Mouse (Mus musculus) limb, embryonic 13.5 days (tissue): ENCODE measurements around the gene Tpo. TPM values are rescaled to one million over a fixed set of nuclear protein-coding genes. Genes with fewer than 3 reads are reported as not detected.

Source experiments
- ATAC-seq: fragments of 200-750 bp; cut with Nextera tagmentation; 2 replicates; pipeline ENCODE4 v1.8.0; 2017; ENCODE audit warnings: low read depth, moderate number of reproducible peaks, moderate TSS enrichment; ENCODE audit not compliant: low FRiP score
- H3K27ac ChIP-seq: fragments of 300-500 bp; sonication (generic); 2 replicates; pipeline ENCODE4 v1.5.1; 2015; ENCODE audit warnings: inconsistent platforms, mild to moderate bottlenecking, moderate library complexity
- H3K27me3 ChIP-seq: fragments of 300-500 bp; sonication (generic); 2 replicates; pipeline ENCODE4 v1.6.1; 2015; ENCODE audit warnings: mild to moderate bottlenecking, inconsistent platforms
- H3K36me3 ChIP-seq: fragments of 300-500 bp; sonication (generic); 2 replicates; pipeline ENCODE4 v1.6.1; 2015; ENCODE audit warnings: inconsistent platforms, mild to moderate bottlenecking, moderate library complexity
- H3K4me1 ChIP-seq: fragments of 300-500 bp; sonication (generic); 2 replicates; pipeline ENCODE4 v1.6.1; 2015; ENCODE audit warnings: inconsistent platforms
- H3K4me2 ChIP-seq: fragments of 300-500 bp; sonication (generic); replicated peaks from 2 replicates; pipeline ENCODE4 v1.6.1; 2015; ENCODE audit warnings: inconsistent platforms, mild to moderate bottlenecking, moderate library complexity
- H3K4me3 ChIP-seq: fragments of 300-500 bp; sonication (generic); 2 replicates; pipeline ENCODE4 v1.5.1; 2015; ENCODE audit warnings: moderate library complexity, mild to moderate bottlenecking, inconsistent platforms
- H3K9ac ChIP-seq: fragments of 300-500 bp; sonication (generic); 2 replicates; pipeline ENCODE4 v1.6.1; 2015; ENCODE audit warnings: mild to moderate bottlenecking, inconsistent platforms
- H3K9me3 ChIP-seq: fragments of 300-500 bp; sonication (generic); 2 replicates; pipeline ENCODE4 v1.6.1; 2016; ENCODE audit warnings: inconsistent platforms
- WGBS: fragments of 180-500 bp; shearing (Covaris S2); methylation state at CpG from one replicate; pipeline ENCODE4 v1.1.7; 2015; 5-methylcytosine and 5-hydroxymethylcytosine counted together
- polyA plus RNA-seq: library from polyadenylated mRNA; unstranded; fragments of >200 nt; fragmentation: Nextera tagmentation; extraction: Ambion mirVana; gene quantifications from 2 replicates; pipeline ENCODE4 v1.2.1, GENCODE M21; 2015

Gene Tpo
- not detected in 2 replicates for polyA plus RNA-seq

- no peak within 1 kb of the TSS for H3K4me3 ChIP-seq
- H3K4me2 ChIP-seq, result no peak within 1 kb of the TSS
- H3K27ac ChIP-seq, result no peak within 1 kb of the TSS
- no peaks in the 10 kb centered on the region for H3K9me3 ChIP-seq
- H3K27me3 ChIP-seq, result no peaks in the 10 kb centered on the region; the same call in 1 of the 2 replicates
- H3K9ac ChIP-seq, result no peak within 1 kb of the TSS
- H3K36me3 ChIP-seq, result no peaks in the 10 kb centered on the region
- WGBS, result 82% methylated on average over 4 of the region's 4 CpGs
- no peak for ATAC-seq
- no peaks in the 10 kb centered on the region for H3K4me1 ChIP-seq
These were observed at the start of gene Tpo for GRCm38 (mm10) chr12:30132524-30132923. TSS of gene Tpo (minus strand) at chr12:30132624.

DNA sequence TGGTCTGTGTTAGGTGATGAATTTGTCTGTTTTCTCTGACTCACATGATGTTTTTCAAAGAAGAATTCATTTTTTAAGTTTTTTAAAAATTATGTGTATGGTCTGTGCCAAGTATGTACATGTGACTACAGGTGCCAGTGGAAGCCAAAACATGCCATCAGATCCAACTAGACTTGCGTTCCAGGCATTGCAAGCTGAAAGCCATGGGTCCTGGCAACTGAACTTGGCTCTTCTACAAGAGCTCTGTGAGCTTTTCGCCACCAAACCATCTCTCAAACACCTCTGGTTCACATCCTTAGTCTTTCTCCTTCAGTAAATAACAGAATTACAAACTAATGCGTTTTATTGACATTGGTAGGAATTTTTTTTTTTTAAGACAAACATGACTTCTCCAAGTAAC lies 49.3 kb upstream of the Tpo start:
- Histone ChIP-seq H3K4me2 (no peak overlapping the region), H3K36me3 (no peaks in the 10 kb centered on the region), H3K4me1 (no peaks in the 10 kb centered on the region), H3K27me3 (no peaks in the 10 kb centered on the region), H3K9ac (no peak overlapping the region), H3K27ac (no peak overlapping the region), H3K4me3 (no peak overlapping the region), H3K9me3 (no peaks in the 10 kb centered on the region)
- WGBS, result 85% methylated on average over 3 of the region's 3 CpGs
- no peak for ATAC-seq

- Histone ChIP-seq H3K4me2 (no peak overlapping the region), H3K27ac (no peak overlapping the region), H3K9me3 (no peaks in the 10 kb centered on the region), H3K9ac (no peak overlapping the region), H3K4me1 (no peaks in the 10 kb centered on the region), H3K4me3 (no peak overlapping the region), H3K36me3 (no peaks in the 10 kb centered on the region), H3K27me3 (no peaks in the 10 kb centered on the region)
- WGBS, result 89% methylated on average over 1 of the region's 1 CpGs
- no peak for ATAC-seq
These were observed 47.2 kb upstream of the Tpo start for GRCm38 (mm10) chr12:30179623-30180022.

DNA sequence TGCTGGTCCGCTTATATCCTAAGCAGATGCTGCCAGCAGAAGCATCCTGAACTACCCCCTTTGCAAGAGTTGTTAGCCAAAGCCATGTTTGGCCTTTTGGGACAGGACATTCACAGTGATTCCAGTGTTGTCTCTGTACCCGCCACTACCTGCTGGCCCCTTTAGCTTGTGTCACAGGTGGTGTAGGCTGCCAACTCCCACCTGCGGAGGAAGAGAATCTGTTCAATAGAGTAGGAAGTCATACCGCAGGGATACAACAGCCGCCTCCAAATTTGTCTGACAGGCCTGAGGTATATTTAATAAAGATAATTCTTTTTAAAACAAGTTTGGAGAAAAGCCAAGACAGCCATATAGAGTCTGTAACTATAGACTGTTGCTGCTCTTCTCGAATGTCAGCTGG lies 45.5 kb upstream of the Tpo start:
- Histone ChIP-seq H3K4me3 (no peak overlapping the region), H3K9ac (no peak overlapping the region), H3K9me3 (no peaks in the 10 kb centered on the region), H3K27ac (no peak overlapping the region), H3K27me3 (no peaks in the 10 kb centered on the region), H3K4me1 (no peaks in the 10 kb centered on the region), H3K4me2 (no peak overlapping the region), H3K36me3 (no peaks in the 10 kb centered on the region)
- ATAC-seq, result no peak
- WGBS, result 80% methylated on average over 6 of the region's 6 CpGs

DNA sequence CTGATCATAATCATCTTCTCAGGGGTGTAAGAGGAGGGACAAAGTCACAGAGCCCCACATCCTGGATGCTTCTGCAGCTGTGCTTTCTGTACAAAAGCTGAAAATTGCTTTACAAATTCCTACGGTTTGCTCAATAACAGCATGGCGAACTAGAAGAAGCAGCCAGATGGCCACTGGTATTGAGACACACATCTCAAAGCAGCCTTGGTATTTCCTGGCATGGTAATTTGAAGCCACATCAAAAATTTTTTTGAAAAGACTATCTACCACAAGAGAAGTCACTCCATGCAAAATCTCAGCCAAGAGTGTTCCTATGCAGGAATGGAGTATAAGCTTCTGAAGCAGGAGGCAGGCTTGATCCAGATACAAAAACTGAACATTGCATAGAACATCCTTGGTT lies 45.1 kb upstream of the Tpo start:
- H3K4me1 ChIP-seq, result no peaks in the 10 kb centered on the region
- ATAC-seq, result no peak
- 75% methylated on average over 2 of the region's 2 CpGs for WGBS
- H3K27me3 ChIP-seq, result no peaks in the 10 kb centered on the region
- H3K36me3 ChIP-seq, result no peaks in the 10 kb centered on the region
- H3K4me2 ChIP-seq, result no peak overlapping the region
- H3K4me3 ChIP-seq, result no peak overlapping the region
- no peaks in the 10 kb centered on the region for H3K9me3 ChIP-seq
- no peak overlapping the region for H3K9ac ChIP-seq
- H3K27ac ChIP-seq, result no peak overlapping the region

DNA sequence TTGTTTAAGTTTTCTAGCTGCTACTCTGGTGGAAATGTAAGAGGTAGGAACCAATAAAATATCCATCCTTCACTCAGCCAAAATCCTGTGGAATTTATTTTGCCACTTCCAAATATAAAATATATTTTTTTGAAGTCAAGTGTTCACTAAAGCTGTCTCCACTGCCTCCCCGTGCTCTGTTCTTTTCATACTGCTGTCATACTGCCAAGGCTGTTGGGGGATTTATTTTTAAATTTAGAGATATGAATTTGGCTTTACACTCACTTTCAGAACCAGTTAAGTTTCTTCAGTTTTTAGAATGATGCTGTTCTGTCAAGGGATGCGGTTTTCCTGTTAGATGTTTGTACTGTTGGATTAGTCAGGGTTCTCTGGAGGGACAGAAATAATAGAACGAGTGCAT lies 36.1 kb upstream of the Tpo start:
- H3K36me3 ChIP-seq, result no peaks in the 10 kb centered on the region
- H3K4me2 ChIP-seq, result no peak overlapping the region
- H3K4me3 ChIP-seq, result no peak overlapping the region
- no peaks in the 10 kb centered on the region for H3K4me1 ChIP-seq
- H3K9ac ChIP-seq, result no peak overlapping the region
- 61% methylated on average over 3 of the region's 3 CpGs for WGBS
- no peaks in the 10 kb centered on the region for H3K27me3 ChIP-seq
- ATAC-seq, result no peak
- H3K9me3 ChIP-seq, result no peaks in the 10 kb centered on the region
- H3K27ac ChIP-seq, result no peak overlapping the region

GRCm38 (mm10) chr12:30164538-30164937 lies 32.1 kb upstream of the Tpo start:
- Histone ChIP-seq H3K27ac (no peak overlapping the region), H3K4me1 (0 out of 2 replicates have a peak, but pooled peaks cover 6% of the 10 kb centered on the region), H3K4me3 (no peak overlapping the region), H3K4me2 (no peak overlapping the region), H3K27me3 (no peaks in the 10 kb centered on the region), H3K9ac (no peak overlapping the region), H3K9me3 (no peaks in the 10 kb centered on the region), H3K36me3 (no peaks in the 10 kb centered on the region)
- 78% methylated on average over 5 of the region's 5 CpGs for whole genome bisulfite sequencing
- ATAC-seq, result no peak

DNA sequence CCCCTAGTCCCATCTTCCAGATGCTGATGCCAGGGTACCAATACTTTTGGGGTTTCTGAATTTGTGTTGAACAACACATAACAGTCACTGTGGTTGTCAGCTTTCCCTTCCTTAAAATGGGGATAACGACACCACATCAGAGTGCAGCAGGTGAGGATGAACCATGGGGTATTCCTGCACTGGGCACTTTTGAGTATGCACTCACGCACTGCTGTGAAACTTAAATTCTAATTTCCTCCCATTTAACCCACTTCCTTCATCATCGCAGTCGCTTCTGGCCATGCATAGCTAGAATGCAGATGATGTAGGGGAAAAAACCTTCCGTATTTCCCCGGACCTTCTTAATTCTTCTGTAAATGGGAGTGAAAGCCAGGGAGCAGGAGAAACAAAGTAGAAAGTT lies 31.6 kb upstream of the Tpo start:
- Histone ChIP-seq H3K4me2 (no peak overlapping the region), H3K4me3 (no peak overlapping the region), H3K27me3 (no peaks in the 10 kb centered on the region), H3K9ac (no peak overlapping the region), H3K36me3 (no peaks in the 10 kb centered on the region), H3K9me3 (no peaks in the 10 kb centered on the region), H3K4me1 (0 out of 2 replicates have a peak, but pooled peaks cover 6% of the 10 kb centered on the region), H3K27ac (no peak overlapping the region)
- ATAC-seq, result no peak
- WGBS, result 92% methylated on average over 6 of the region's 6 CpGs

DNA sequence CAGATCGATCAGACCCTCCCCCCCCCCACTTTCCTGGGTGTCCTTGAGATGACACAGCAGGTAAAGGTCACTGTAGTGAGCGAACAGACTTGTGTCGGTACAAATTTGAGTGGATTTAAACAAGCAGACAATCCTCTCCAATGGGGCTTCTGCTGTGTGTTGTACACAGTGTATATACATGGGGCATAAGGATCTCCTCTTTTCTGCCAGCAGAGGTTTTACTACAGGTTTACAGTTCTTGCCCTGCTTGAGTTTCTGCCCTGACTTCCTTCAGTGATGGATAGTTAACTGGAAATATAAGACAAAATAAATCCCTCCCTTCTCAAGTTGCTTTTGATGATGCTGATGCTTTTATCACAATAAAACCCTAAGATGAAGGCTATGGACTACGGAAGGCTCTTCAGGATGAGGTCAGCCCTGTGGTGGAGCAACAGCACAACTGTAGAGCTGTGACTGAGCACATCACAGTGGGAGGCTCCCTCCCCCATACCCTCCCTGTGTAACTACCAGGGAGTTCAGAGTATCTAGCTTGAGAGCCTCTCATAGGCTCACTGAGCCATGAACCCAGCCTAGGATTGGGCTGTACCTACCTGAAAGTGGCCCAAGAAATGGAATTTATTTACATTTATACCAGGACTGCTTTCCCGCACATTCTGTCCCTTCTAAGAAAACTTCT lies 29.4 kb upstream of the Tpo start:
- Histone ChIP-seq H3K36me3 (no peaks in the 10 kb centered on the region), H3K27ac (no peak overlapping the region), H3K9ac (no peak overlapping the region), H3K4me3 (no peak overlapping the region), H3K4me1 (0 out of 2 replicates have a peak, but pooled peaks cover 6% of the 10 kb centered on the region), H3K27me3 (no peaks in the 10 kb centered on the region), H3K9me3 (no peaks in the 10 kb centered on the region), H3K4me2 (no peak overlapping the region)
- WGBS, result 88% methylated on average over 5 of the region's 5 CpGs
- ATAC-seq, result no peak

- Histone ChIP-seq H3K27me3 (no peaks in the 10 kb centered on the region), H3K4me2 (no peak overlapping the region), H3K27ac (no peak overlapping the region), H3K4me3 (no peak overlapping the region), H3K36me3 (no peaks in the 10 kb centered on the region), H3K4me1 (0 out of 2 replicates have a peak, but pooled peaks cover 6% of the 10 kb centered on the region), H3K9me3 (no peaks in the 10 kb centered on the region), H3K9ac (no peak overlapping the region)
- ATAC-seq, result 0 out of 2 replicates have a peak, but pooled peaks have one; percentile 36
- WGBS, result 71% methylated on average over 3 of the region's 3 CpGs
These were observed 28.1 kb upstream of the Tpo start for GRCm38 (mm10) chr12:30160475-30160874.

DNA sequence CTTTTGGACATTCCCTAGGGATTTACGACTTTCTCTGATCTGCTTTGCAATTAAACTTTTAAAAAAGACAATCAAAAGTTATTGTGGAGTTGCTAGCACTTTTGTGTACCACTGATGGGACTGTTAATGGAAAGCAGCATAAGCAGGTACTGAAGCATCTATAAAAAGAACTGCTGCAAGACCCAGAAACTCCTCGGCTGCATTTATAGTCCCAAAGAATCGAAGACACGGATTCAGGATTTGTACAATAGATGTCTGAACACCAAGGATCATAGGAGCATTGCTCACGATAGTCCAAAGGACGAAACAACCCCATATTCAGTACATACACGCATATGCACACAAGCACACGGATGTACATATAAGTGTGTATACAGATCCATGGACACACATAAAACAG lies 27.4 kb upstream of the Tpo start:
- WGBS, result 79% methylated on average over 8 of the region's 8 CpGs
- 0 out of 2 replicates have a peak, but pooled peaks cover 6% of the 10 kb centered on the region for H3K4me1 ChIP-seq

DNA sequence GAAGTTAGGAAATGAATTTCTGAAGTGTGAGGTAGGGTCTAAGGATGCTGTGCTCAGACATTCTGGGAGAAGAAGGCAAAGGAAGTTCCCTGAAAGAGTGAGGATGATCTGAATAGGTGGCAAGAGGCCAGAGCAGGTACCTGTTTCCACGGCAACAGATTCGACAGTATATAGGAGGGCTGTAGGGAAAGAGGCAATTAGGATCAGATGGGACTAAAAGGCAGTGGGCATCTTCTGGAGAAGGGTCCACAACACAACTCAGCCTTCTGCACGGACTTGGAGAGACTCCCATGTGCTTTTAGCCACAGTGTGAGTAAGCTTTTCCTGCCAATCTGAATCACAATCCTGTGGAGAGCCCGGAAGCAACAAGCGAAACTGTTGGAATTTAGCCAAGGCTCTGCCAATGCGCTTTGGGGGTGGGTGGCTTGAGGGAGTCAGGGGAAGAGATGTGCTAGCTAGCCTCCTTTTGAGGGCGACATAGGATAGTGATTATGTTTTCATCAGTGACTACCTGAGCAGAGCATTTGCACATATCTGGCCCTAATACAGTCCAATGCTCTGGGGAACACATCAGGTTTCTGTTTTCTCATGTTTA lies 21.8 kb upstream of the Tpo start:
- 60% methylated on average over 7 of the region's 7 CpGs for WGBS
- Histone ChIP-seq H3K27ac (no peak overlapping the region), H3K4me2 (no peak overlapping the region), H3K27me3 (no peaks in the 10 kb centered on the region), H3K9ac (no peak overlapping the region), H3K36me3 (no peaks in the 10 kb centered on the region), H3K4me3 (no peak overlapping the region), H3K9me3 (no peaks in the 10 kb centered on the region), H3K4me1 (no peaks in the 10 kb centered on the region)
- ATAC-seq, result no peak

More for the DNA sequence above, 27.4 kb upstream of the Tpo start:
- no peak overlapping the region for H3K27ac ChIP-seq
- no peaks in the 10 kb centered on the region for H3K36me3 ChIP-seq
- ATAC-seq, result no peak
- no peaks in the 10 kb centered on the region for H3K9me3 ChIP-seq
- H3K27me3 ChIP-seq, result no peaks in the 10 kb centered on the region
- H3K4me2 ChIP-seq, result no peak overlapping the region
- no peak overlapping the region for H3K4me3 ChIP-seq
- H3K9ac ChIP-seq, result no peak overlapping the region

GRCm38 (mm10) chr12:30142085-30142484 lies 9.7 kb upstream of the Tpo start:
- Histone ChIP-seq H3K9ac (no peak overlapping the region), H3K36me3 (no peaks in the 10 kb centered on the region), H3K9me3 (no peaks in the 10 kb centered on the region), H3K4me1 (no peaks in the 10 kb centered on the region), H3K27me3 (no peaks in the 10 kb centered on the region), H3K27ac (no peak overlapping the region), H3K4me2 (no peak overlapping the region), H3K4me3 (no peak overlapping the region)
- WGBS, result 79% methylated on average over 3 of the region's 3 CpGs
- ATAC-seq, result no peak
